Mouse (Mus musculus): ENCODE data around the gene Rpl37.

Rpl37 gene

GRCm38 (mm10) chr15:5116270-5117030 lies at the start of gene Rpl37:
Rpl37 (plus strand) TSS chr15:5116645.
- DNase-seq (ENCODE audit: low read depth in 1 of 2, low spot score in 2 of 2), result peak; percentile 98 to 99

- DNase-seq (ENCODE audit: low read depth in 1 of 2, low spot score in 2 of 2), result no peak
Observed at GRCm38 (mm10) chr15:5068801-5069518, 47.5 kb upstream of the Rpl37 start.

GRCm38 (mm10) chr15:5081235-5081634 lies 35.2 kb upstream of the Rpl37 start:
- DNase-seq (ENCODE audit: low read depth in 1 of 2, low spot score in 2 of 2), result no peak

- DNase-seq (ENCODE audit: low read depth in 1 of 2, low spot score in 2 of 2), result no peak
Observed at GRCm38 (mm10) chr15:5086162-5086561, 30.3 kb upstream of the Rpl37 start.

GRCm38 (mm10) chr15:5088850-5089608 lies 27.4 kb upstream of the Rpl37 start:
- no peak for DNase-seq (ENCODE audit: low read depth in 1 of 2, low spot score in 2 of 2)

- no peak for DNase-seq (ENCODE audit: low read depth in 1 of 2, low spot score in 2 of 2)
Observed at GRCm38 (mm10) chr15:5090131-5090530, 26.3 kb upstream of the Rpl37 start.

GRCm38 (mm10) chr15:5095534-5096301 lies 20.7 kb upstream of the Rpl37 start:
- no peak for DNase-seq (ENCODE audit: low read depth in 1 of 2, low spot score in 2 of 2)

- no peak for DNase-seq (ENCODE audit: low read depth in 1 of 2, low spot score in 2 of 2)
Observed at GRCm38 (mm10) chr15:5097376-5097775, 19.1 kb upstream of the Rpl37 start.

- DNase-seq (ENCODE audit: low read depth in 1 of 2, low spot score in 2 of 2), result no peak
Observed at GRCm38 (mm10) chr15:5102312-5102711, 14.1 kb upstream of the Rpl37 start.

GRCm38 (mm10) chr15:5105891-5106290 lies 10.6 kb upstream of the Rpl37 start:
- no peak for DNase-seq (ENCODE audit: low read depth in 1 of 2, low spot score in 2 of 2)

- DNase-seq (ENCODE audit: low read depth in 1 of 2, low spot score in 2 of 2), result no peak
Observed at GRCm38 (mm10) chr15:5106293-5106692, 10.2 kb upstream of the Rpl37 start.

GRCm38 (mm10) chr15:5107686-5108654 lies 8.5 kb upstream of the Rpl37 start, which contains the start of gene Card6:
Card6 (minus strand) TSS chr15:5108539.
- no peak for DNase-seq (ENCODE audit: low read depth in 1 of 2, low spot score in 2 of 2)

GRCm38 (mm10) chr15:5108655-5109040 lies 7.8 kb upstream of the Rpl37 start:
- DNase-seq (ENCODE audit: low read depth in 1 of 2, low spot score in 2 of 2), result no peak

GRCm38 (mm10) chr15:5112651-5113050 lies 3.8 kb upstream of the Rpl37 start:
- no peak for DNase-seq (ENCODE audit: low read depth in 1 of 2, low spot score in 2 of 2)

- no peak for DNase-seq (ENCODE audit: low read depth in 1 of 2, low spot score in 2 of 2)
Observed at GRCm38 (mm10) chr15:5115173-5115572, 1.3 kb upstream of the Rpl37 start.

GRCm38 (mm10) chr15:5117031-5117601 lies 671 bp downstream of the Rpl37 start:
- DNase-seq (ENCODE audit: low read depth in 1 of 2, low spot score in 2 of 2), result no peak

GRCm38 (mm10) chr15:5118626-5119025 lies 2.2 kb downstream of the Rpl37 start:
- DNase-seq (ENCODE audit: low read depth in 1 of 2, low spot score in 2 of 2), result no peak

- DNase-seq (ENCODE audit: low read depth in 1 of 2, low spot score in 2 of 2), result no peak
Observed at GRCm38 (mm10) chr15:5119192-5119591, 2.7 kb downstream of the Rpl37 start.

GRCm38 (mm10) chr15:5119707-5120106 lies 3.3 kb downstream of the Rpl37 start:
- no peak for DNase-seq (ENCODE audit: low read depth in 1 of 2, low spot score in 2 of 2)
